Mouse (Mus musculus): ENCODE measurements around the gene Nr2c2ap.

Nr2c2ap gene

GRCm38 (mm10) chr8:70160015-70160414, 28.9 kb downstream of the Nr2c2ap start:
- DNase-seq (ENCODE audit: low spot score in 2 of 2) = no peak

- no peak for DNase-seq (ENCODE audit: low spot score in 2 of 2)
Measured at GRCm38 (mm10) chr8:70163316-70163715, 32.2 kb downstream of the Nr2c2ap start.

GRCm38 (mm10) chr8:70166504-70167110, 35.5 kb downstream of the Nr2c2ap start:
- DNase-seq (ENCODE audit: low spot score in 2 of 2) = peak; percentile 62 to 82

GRCm38 (mm10) chr8:70170116-70170515, 39.0 kb downstream of the Nr2c2ap start:
- no peak for DNase-seq (ENCODE audit: low spot score in 2 of 2)

GRCm38 (mm10) chr8:70170748-70171147, 39.6 kb downstream of the Nr2c2ap start:
- no peak for DNase-seq (ENCODE audit: low spot score in 2 of 2)

GRCm38 (mm10) chr8:70171240-70171639, 40.1 kb downstream of the Nr2c2ap start:
- no peak for DNase-seq (ENCODE audit: low spot score in 2 of 2)

GRCm38 (mm10) chr8:70172043-70172681, 41.0 kb downstream of the Nr2c2ap start, which contains the start of gene Tmem161a:
TSS of gene Tmem161a (plus strand) at chr8:70172356.
- peak; percentile 56 to 83 for DNase-seq (ENCODE audit: low spot score in 2 of 2)

GRCm38 (mm10) chr8:70173320-70173719, 42.2 kb downstream of the Nr2c2ap start:
- DNase-seq (ENCODE audit: low spot score in 2 of 2) = no peak

GRCm38 (mm10) chr8:70174079-70174478, 42.9 kb downstream of the Nr2c2ap start:
- no peak for DNase-seq (ENCODE audit: low spot score in 2 of 2)

GRCm38 (mm10) chr8:70178231-70178630, 47.1 kb downstream of the Nr2c2ap start:
- DNase-seq (ENCODE audit: low spot score in 2 of 2) = no peak

GRCm38 (mm10) chr8:70179082-70179481, 47.9 kb downstream of the Nr2c2ap start:
- no peak for DNase-seq (ENCODE audit: low spot score in 2 of 2)

- DNase-seq (ENCODE audit: low spot score in 2 of 2) = no peak
Measured at GRCm38 (mm10) chr8:70181212-70181902, 50.2 kb downstream of the Nr2c2ap start.

GRCm38 (mm10) chr8:70181903-70182252, 50.7 kb downstream of the Nr2c2ap start:
- DNase-seq (ENCODE audit: low spot score in 2 of 2) = no peak

- no peak for DNase-seq (ENCODE audit: low spot score in 2 of 2)
Measured at GRCm38 (mm10) chr8:70183194-70183593, 52.1 kb downstream of the Nr2c2ap start.

All from cerebellum, postnatal 4 days (tissue).